Mouse (Mus musculus): ENCODE measurements around the gene Inpp5e.
"Not testable (repeated sequence)": the region's sequence is repeated elsewhere in the genome, so short reads cannot be mapped to it uniquely, and the experiment has no call there.

Inpp5e gene

DNA sequence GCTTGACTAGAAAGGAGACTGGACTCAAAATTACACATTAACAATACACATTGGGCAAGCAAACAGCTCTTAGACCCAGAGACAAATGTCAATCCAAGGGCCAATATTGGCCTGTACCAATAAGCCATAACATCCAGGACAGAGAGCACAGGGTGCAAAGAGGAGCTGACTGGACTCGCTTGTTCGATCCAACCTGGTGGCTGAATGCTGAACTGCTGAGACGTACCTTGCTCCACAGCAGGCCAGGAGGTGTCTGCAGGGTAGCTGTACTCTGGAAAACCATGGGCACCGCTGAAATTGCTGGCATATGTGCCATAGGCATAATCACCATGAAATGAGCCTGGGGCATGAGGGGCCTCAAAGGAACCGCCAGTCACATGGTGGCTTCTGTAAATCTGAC, 20.8 kb upstream of the Inpp5e start:
- in situ Hi-C loops (cut with MboI; ENCODE audit: low pct_unique_long_range_greater_than_20kb in 1 of 2, low sequenced_read_pairs in 2 of 2, unreplicated experiment in 1 of 2) = no loop called here

DNA sequence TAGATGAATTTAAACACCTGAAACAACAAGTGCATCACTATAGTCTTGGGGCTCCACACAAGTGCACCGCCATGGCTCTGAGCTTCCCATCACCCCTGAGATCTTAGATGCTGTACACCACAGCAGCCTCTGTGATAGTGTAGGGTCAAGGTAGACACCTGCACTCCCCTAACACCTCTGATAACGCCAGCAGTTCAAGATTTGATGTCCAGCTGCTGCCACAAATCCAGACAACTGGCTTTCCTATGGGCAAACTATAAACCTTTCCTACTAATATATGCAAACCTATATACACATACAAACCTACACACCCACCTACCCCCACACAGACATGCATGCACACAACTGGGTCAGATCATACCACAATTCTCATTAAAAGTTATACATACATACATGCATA, 15.5 kb upstream of the Inpp5e start:
- in situ Hi-C loops (cut with MboI; ENCODE audit: low pct_unique_long_range_greater_than_20kb in 1 of 2, low sequenced_read_pairs in 2 of 2, unreplicated experiment in 1 of 2) = no loop called here

DNA sequence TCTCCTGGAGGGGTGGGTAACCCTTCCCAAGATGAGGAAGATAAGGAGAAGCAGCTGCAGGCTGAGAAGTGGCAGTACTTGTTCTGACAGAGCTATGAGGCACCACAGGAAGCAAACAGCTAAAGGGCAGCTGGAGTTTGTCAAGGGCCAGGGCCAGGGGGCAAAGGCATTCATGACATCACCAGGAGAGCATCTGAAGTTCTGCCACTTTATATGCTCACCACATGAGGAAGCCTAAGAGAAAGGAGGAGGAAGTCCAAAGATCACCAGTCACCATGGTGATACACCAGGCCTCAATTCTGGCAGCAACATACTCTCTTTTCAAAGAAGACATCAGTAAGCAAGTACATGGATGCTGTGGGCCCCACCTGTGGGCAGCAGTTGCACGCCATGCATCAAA, 14.1 kb upstream of the Inpp5e start:
- in situ Hi-C loops (cut with MboI; ENCODE audit: low pct_unique_long_range_greater_than_20kb in 1 of 2, low sequenced_read_pairs in 2 of 2, unreplicated experiment in 1 of 2) = no loop called here

DNA sequence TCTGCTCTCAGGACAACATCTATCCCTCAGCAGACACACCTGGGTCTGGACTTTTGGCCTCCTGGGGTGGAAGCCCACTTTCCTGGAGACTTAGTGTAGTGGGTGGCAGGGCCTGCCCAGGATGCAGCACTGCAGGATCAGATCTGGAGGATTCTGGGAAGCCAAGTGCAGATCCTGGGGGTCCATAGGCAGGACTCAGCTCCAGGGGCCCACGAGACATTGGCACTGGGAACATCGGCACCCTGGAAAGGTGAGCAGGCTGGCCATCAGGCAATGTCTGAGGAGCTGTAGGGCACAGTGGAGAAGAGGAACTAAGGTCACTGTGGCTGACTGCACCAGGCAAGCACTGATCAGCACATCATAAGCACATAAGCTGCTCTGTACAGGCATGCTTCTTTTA, 13.0 kb upstream of the Inpp5e start:
- in situ Hi-C loops (cut with MboI; ENCODE audit: low pct_unique_long_range_greater_than_20kb in 1 of 2, low sequenced_read_pairs in 2 of 2, unreplicated experiment in 1 of 2) = no loop called here

DNA sequence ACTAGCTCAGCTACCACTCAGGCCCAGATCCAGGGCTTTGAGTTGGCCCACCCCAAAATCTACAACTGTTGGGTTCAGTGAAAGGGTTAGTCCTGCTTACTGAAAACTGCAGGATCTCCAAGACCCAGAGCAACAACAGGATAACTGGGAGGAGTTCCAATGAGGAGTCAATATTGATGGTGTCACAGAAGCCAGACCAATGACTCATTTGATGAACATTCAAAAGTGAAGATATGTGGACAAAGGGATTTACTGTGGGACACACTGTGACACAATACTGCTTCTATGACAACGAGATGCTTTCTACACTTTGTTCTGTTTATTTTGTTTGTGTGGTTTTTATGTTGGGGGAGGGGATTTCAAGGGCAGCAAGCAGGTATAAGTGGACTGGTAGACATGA, 9.1 kb upstream of the Inpp5e start:
- in situ Hi-C loops (cut with MboI; ENCODE audit: low pct_unique_long_range_greater_than_20kb in 1 of 2, low sequenced_read_pairs in 2 of 2, unreplicated experiment in 1 of 2) = no loop called here

DNA sequence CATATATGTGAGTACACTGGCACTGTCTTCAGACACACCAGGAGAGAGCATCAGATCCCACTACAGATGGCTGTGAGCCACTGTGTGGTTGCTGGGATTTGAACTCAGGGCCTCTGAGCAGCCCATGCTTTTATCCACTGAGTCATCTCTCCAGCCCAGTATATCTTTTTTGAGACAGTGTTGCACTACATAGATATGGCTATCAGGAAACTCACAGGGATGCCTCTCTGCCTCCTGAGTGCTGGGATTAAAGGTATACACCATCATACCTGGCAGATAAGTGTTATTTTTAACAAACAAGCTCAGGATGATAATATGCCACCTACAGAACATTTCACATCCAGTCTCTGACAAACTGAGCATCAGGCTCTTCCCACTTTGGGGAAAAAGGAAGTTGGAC, 8.1 kb upstream of the Inpp5e start:
- in situ Hi-C loops (cut with MboI; ENCODE audit: low pct_unique_long_range_greater_than_20kb in 1 of 2, low sequenced_read_pairs in 2 of 2, unreplicated experiment in 1 of 2) = no loop called here

DNA sequence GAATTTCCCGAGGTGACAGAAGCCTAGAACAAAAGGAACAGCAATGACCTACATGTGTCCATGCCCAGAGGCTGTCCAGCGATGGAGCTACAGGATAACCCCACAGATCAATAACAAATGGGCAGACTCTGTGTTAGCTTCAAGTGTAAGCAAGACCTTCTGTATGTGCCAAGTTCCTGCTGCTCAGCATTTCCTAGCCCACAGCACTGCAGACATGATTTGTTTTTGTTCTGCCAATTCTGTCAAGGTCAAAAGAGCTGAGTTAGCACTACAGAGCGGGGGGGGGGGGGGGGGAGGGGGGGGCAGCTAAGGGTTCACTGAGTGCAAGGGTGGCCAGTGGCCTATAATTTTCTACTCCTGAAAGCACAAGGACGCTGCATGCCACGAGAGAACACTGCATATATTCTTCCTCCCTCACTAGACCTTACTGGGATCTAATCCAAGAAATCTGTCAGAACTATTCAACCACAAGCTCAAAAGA, 2.0 kb upstream of the Inpp5e start:
- in situ Hi-C loops (cut with MboI; ENCODE audit: low pct_unique_long_range_greater_than_20kb in 1 of 2, low sequenced_read_pairs in 2 of 2, unreplicated experiment in 1 of 2) = no loop called here

DNA sequence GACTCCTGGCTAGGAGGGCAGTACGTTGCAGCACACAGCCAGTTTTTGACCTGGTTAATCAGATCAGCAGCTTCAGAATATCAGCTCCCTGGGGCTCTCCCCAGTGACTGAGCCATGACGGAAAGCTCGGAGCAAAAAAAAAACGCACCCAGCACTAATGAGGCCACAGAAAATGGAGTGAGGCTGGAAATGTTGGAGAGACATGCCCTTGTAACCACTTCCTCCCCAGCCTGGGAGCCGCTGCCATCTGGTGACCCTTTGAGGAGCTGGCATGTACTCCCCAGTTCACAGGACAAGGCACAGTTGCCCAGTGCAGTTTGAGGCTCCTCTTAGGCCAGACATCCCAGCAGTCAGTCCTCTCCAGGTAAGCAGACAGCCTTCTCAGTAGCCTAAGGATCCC, 1.1 kb upstream of the Inpp5e start:
- in situ Hi-C loops (cut with MboI; ENCODE audit: low pct_unique_long_range_greater_than_20kb in 1 of 2, low sequenced_read_pairs in 2 of 2, unreplicated experiment in 1 of 2) = no loop called here

DNA sequence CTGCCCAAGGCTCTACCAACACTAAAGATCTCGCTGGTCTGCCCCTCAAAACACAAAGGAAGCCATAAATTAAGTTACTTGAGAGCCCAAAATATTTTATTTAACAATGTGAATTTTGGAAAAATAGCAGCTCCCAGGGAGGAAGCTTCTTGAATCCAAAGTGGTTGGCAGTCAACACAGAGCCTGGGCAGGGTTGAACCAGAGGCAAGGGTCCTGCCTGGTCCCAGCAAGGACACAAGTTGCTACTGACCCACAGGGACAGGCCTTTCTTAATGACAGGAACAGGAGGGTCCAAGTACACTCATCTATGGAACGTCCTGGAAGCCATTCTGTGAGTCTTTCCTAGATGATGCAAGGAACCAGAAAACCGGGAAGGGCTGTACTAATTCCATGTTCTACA, 359 bp upstream of the Inpp5e start:
- in situ Hi-C loops (cut with MboI; ENCODE audit: low pct_unique_long_range_greater_than_20kb in 1 of 2, low sequenced_read_pairs in 2 of 2, unreplicated experiment in 1 of 2) = loop anchor here in 1 of 2 experiments (5.0 kb wide), 1 partner anchor 82 kb away; no protein-coding TSS in a partner anchor

DNA sequence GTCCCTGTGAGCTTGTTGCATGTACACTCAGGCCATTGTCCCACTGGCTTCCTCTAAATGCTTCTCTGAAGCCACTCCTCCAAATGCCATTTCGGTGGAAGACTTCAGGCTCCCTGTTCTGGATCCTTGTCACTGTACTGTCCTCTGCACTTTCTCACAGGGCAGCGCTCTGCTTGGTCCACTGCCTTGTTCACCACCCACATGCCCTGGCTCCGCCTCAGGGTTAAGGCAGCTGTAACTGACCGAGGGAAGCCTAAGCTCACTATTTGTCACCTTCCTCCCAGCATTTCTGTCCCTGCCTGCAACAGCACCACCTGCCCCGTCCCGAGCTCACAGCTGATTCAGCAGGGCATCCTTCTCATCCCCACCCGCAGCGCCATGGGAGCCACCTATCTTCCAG, 5.7 kb downstream of the Inpp5e start:
- in situ Hi-C loops (cut with MboI; ENCODE audit: low pct_unique_long_range_greater_than_20kb in 1 of 2, low sequenced_read_pairs in 2 of 2, unreplicated experiment in 1 of 2) = no loop called here

DNA sequence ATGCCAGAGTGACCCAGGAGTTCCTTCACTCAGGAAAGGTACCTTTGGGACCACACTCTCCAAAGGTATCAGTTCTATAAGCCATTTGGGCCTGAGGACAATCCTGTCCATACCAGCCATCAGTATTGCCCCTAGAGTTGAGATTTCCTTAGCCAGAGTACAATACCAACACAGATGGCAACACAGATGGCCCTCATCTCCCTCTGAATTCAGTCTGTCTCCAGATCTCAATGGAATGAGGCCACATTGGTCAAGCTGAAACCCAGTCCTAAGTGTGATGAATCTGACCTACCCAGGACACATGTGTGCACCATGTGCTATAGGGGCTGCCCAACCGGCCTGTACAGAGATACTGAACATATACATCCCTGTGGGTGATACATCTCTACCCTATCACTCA, 6.7 kb downstream of the Inpp5e start:
- in situ Hi-C loops (cut with MboI; ENCODE audit: low pct_unique_long_range_greater_than_20kb in 1 of 2, low sequenced_read_pairs in 2 of 2, unreplicated experiment in 1 of 2) = no loop called here

DNA sequence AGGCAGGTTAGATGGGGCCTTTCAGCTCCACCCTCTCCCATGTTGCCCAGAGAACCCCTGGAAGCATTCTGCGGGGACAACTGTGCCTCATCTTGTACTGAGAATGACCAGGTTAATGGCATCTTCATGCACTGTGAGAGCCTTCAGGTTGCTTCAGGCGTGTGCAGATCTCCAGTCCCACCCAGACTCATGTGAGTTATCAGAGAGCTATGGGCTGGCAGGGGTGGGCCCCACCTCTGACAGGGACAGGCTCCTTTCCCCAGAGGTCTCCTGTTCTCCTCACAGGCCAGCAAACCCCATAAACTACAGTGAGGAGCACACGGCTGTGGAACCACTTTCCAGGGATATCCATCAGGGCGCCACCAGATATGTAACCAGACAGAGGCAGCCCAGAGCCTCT, 8.0 kb downstream of the Inpp5e start:
- in situ Hi-C loops (cut with MboI; ENCODE audit: low pct_unique_long_range_greater_than_20kb in 1 of 2, low sequenced_read_pairs in 2 of 2, unreplicated experiment in 1 of 2) = no loop called here

DNA sequence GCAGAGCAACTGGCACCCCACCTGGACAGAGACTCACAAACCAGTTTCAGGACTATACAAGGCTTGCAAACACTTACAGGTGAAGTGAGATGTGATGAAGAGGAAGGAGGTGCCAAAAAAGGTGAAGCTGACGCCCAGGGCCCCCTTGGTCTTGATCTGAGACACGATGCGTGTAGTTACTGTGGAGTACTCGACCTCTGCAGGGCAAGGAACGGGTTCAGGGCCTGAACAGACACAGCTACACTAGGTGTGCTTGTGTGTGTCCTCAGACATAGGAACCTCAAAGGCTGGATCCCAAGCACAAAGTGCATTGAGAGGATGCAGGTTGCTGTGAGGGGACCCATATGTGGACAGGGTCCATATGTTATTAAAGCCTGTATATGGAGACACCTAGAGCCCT, 8.7 kb downstream of the Inpp5e start:
- in situ Hi-C loops (cut with MboI; ENCODE audit: low pct_unique_long_range_greater_than_20kb in 1 of 2, low sequenced_read_pairs in 2 of 2, unreplicated experiment in 1 of 2) = no loop called here

DNA sequence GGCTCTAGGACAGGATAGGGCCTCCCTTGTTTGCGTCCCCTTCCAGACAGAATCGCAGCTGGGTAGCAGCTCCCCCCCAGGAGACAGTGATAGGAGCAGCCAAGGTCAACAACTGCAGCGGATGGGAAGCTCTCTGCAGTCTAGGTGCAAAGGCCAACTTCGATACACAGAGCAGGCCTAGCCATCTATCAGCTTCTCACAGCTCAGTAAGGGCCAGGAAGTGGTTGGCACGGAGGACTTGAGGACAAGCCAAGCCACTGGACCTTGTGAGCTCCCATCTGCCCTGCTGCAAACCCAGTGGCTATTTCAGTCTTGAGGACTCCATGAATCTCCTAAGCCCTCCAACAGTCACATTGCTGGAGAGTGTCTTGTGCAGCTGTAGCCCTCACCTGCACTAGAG, 9.4 kb downstream of the Inpp5e start:
- in situ Hi-C loops (cut with MboI; ENCODE audit: low pct_unique_long_range_greater_than_20kb in 1 of 2, low sequenced_read_pairs in 2 of 2, unreplicated experiment in 1 of 2) = no loop called here

DNA sequence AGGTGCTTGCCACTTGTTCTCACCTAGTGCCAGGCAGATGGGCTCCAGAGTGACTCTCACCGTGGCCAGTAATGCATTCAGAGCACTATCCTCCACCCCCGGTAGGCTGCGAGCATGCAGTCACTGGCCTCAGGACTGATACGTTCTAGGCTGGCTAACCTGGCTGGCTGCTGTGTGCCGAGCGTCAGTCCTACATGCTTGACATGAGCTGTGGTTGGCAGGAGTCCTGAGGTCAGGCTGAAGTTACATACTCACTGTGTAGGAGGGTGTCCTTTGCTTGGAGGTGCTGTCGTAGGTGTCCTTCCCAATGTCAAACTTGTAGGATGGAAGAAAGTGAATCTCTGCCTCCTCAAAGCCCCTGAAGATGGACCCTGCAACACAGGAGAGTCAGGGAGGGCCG, 10.0 kb downstream of the Inpp5e start:
- in situ Hi-C loops (cut with MboI; ENCODE audit: low pct_unique_long_range_greater_than_20kb in 1 of 2, low sequenced_read_pairs in 2 of 2, unreplicated experiment in 1 of 2) = no loop called here

DNA sequence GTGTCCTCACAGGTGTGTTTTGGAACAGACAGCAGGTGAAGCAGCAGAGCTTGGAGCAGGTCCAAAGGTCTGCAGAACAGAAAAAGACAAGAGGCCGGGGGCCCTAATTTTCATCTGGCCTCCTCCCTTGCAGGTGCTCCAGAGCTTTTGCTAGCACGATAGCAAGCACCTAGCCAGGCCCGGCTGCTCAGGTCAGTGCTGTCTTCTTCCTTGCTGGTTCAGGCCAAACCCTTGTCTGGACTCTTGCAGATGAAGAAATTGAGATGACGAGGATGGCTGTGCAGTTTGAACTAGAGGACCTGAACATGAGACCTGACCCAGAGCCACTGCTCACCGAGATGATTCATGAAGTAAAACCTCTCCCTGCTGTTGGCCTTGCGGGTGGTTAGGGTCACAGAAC, 17.4 kb downstream of the Inpp5e start:
- in situ Hi-C loops (cut with MboI; ENCODE audit: low pct_unique_long_range_greater_than_20kb in 1 of 2, low sequenced_read_pairs in 2 of 2, unreplicated experiment in 1 of 2) = no loop called here

DNA sequence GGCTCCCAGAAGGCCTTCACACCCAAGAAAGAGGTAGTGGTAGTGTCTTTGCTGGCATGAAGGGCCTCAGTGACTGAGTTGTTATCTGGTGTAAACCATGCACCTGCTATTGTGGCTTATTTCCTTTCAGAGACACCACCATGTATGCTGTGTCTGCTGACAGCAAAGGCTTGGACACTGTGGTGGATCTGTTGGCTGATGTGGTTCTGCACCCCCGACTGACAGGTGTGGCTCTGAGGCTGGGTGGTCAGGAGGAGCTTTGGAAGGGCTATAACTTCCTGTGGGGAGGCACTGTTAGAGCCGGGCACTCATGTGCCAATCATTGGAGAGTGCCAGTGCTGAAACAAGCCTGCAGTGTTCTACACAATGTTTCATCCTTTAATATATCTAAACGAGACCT, 18.0 kb downstream of the Inpp5e start:
- in situ Hi-C loops (cut with MboI; ENCODE audit: low pct_unique_long_range_greater_than_20kb in 1 of 2, low sequenced_read_pairs in 2 of 2, unreplicated experiment in 1 of 2) = no loop called here

DNA sequence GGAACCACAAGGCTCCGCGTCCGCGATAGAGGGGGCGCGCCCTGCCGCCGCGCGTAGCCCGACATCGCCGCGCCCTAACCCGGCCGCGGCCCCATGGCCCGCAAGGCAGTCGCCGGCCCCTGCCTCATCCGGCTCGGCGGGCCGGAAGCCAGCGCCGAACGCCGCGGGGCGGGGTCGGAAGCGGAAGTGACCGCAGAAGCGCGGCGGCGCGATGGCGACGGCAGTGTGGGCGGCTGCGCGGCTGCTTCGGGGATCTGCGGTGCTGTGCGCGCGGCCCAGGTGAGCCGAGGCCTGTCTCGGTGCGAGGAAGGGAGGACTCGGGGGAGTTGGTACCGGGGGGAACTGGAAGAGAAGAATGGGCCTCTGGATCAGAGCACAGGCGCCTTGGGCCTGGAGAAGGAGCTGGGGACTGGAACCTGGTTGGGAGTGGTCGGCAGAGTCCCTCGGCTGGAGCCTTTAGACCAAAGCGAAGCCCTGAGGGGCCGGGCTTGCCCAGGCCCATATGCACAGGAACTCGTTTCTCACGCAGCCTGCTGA, 19.8 kb downstream of the Inpp5e start, which contains the start of the genes Entr1 and Pmpca:
Gene Entr1, minus strand, starts transcription at position 163 of the 537 bp plus-strand sequence.
Gene Pmpca, plus strand, starts transcription at position 186 of the 537 bp plus-strand sequence.
- in situ Hi-C loops (cut with MboI; ENCODE audit: low pct_unique_long_range_greater_than_20kb in 1 of 2, low sequenced_read_pairs in 2 of 2, unreplicated experiment in 1 of 2) = no loop called here

DNA sequence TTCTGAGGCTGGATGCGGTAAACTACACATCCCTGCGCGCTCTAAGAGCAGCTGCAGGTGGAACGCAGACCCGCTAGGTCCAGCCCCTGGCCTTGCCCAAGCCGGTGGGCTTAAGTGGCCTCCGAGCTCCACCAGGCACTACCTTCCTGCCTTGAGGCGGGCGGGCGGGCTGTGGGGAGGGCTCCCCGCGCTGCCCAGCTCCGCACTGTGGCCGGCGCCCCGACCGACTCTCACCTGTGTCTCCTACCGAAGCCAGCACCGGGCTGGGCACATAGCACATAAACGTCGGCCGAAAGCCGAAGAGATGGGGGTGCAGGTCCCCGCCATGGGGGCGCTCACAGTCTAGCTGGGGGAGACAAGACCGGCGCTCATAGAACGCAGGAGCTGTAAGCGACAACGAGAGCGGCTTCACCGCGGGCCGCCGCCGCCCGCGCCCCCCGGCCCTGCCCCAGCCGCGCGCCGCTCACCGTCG, 20.3 kb downstream of the Inpp5e start:
- in situ Hi-C loops (cut with MboI; ENCODE audit: low pct_unique_long_range_greater_than_20kb in 1 of 2, low sequenced_read_pairs in 2 of 2, unreplicated experiment in 1 of 2) = no loop called here

DNA sequence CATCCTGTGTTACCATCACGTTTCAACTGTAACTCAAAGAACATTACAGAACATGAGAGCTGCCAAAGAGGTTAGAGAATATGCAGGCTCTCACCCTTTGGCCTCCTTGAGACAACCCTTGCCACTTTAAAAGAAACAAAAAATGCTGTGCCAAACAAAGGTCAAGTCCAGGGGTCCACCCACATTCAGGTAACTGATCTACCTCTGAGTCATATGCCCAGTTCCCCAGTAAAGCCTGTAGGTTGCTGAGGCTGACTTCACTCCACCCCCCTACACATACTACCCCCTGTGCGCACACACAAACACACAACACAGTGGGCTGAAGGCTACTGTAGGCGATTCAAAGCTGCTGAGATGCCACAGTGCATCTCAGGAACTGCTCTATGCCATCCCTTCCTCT, 21.3 kb downstream of the Inpp5e start:
- in situ Hi-C loops (cut with MboI; ENCODE audit: low pct_unique_long_range_greater_than_20kb in 1 of 2, low sequenced_read_pairs in 2 of 2, unreplicated experiment in 1 of 2) = no loop called here

DNA sequence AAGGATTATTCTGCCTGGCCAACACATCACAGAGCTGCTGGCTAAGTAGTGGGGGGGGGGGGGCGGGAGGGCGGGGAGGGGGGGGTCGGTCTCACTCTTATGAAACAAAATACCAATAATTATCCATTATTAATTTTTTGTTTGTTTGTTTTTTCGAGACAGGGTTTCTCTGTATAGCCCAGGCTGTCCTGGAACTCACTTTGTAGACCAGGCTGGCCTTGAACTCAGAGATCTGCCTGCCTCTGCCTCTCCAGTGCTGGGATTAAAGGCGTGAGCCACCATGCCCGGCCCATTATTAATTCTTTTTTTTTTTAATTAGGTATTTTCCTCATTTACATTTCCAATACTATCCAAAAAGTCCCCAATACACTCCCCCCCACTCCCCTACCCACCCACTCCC, 28.1 kb downstream of the Inpp5e start:
- in situ Hi-C loops (cut with MboI; ENCODE audit: low pct_unique_long_range_greater_than_20kb in 1 of 2, low sequenced_read_pairs in 2 of 2, unreplicated experiment in 1 of 2) = not testable (repeated sequence)

Measured in mouse embryonic stem cell (cell line).